Mouse (Mus musculus) urinary bladder, postnatal 36 days (tissue): ENCODE data around the gene Rhobtb1.
A peak's percentile ranks its signal among the peaks of the same experiment; 100 is the strongest.

ENCODE experiments used
- DNase-seq, 2 experiments: peaks; one replicate each; pipeline ENCODE4 v3.0.0; 2022; ENCODE audit warnings: low spot score in 2 of 2, mixed read lengths in 1 of 2

The Rhobtb1 gene

DNA sequence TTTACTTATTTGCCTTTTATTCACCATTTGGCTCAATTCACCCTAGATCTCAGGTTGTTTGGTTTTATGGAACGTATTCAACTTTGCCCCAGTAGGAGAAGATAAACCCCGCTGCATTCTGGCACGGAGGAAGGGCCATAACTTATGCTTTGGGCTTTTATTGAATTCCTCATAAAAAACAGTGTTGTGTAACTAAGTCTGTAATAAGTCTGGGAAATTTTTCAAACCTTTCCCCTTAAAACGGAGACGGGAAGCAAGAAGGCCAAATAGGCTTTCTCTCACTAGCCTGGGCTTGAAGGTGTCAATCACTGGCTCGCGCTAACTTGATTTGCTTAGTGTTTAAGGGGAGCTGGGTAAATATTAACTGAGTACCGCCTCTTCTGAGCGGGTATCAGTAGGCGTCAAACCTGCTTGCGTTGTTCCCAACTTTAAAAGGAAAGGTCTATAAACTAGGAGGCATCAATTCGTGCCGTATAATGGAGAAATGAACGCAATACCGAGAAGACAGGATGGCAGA, 170.3 kb downstream of the Rhobtb1 start:
- DNase-seq, result peak in 1 of 2 experiments; percentile 23

- no peak for DNase-seq
These were observed 172.8 kb downstream of the Rhobtb1 start for GRCm38 (mm10) chr10:69323986-69324385.

DNA sequence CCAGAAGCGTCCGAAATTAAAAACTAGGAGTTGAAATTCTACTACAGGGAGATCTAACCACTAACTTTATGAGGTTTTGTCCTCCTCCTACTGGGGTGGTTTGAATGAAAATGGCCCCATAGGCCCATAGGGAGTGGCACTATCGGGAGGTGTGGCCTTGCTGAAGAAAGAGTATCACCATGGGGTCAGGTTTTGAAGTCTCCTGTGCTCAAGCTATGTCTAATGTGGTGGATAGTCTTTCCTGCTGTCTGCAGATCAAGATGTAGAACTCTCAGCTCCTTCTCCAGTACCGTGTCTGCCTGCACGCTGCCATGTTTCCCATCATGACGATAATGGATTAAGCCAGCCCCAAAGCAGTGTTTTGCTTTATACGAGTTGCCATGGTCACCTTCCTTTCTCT, 173.6 kb downstream of the Rhobtb1 start:
- DNase-seq, result no peak

GRCm38 (mm10) chr10:69326433-69326832, 175.2 kb downstream of the Rhobtb1 start:
- DNase-seq, result peak in 1 of 2 experiments; percentile 75

- DNase-seq, result no peak
These were observed 176.1 kb downstream of the Rhobtb1 start for GRCm38 (mm10) chr10:69327362-69327761.

DNA sequence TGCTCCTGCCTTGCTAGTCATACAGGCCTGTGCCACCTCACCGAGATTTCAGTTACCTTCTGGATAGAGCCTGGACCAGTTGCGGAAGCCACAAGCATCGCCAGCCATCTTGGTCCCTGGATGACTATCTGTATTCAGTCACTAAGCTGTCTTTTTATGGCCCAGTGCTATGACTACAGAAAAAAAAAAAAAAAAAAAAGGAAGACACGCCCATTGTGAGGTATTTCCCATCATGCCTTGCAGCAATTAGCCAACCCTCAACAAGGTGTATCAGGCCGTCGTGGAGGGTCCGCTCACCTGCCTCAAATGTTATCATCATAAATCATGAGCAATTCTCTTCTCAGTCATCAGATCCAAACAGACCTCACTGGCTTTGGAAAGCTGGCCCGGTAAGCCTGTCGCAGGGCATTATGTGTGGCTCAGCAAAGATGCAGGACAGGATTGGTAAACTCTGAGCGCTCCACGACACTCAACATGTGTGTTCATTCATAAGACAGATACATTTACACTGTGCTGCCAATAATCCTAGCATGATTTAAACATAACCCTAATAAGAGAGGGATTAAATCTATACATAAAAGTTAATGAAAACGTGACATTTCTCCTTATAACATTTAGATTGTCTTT, 176.9 kb downstream of the Rhobtb1 start:
- no peak for DNase-seq

DNA sequence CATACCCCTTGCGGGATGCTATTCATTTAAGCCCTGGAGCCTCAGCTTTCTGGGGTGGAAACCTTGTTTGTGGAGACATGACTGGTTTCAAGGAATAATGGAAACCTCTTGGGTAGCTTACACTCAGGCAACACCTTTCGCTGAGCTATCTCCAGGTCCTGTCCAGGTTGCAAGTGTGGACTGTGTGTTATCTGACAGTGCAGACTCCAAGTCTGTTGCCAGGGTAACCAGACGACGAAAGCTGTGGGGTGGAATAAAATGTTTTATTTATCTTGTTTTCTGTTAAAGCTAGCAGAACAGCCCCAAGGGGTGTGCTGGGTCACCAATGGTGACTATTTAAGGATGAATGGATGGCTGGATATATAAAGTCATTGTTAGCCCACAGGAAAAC, 177.4 kb downstream of the Rhobtb1 start:
- DNase-seq, result no peak

DNA sequence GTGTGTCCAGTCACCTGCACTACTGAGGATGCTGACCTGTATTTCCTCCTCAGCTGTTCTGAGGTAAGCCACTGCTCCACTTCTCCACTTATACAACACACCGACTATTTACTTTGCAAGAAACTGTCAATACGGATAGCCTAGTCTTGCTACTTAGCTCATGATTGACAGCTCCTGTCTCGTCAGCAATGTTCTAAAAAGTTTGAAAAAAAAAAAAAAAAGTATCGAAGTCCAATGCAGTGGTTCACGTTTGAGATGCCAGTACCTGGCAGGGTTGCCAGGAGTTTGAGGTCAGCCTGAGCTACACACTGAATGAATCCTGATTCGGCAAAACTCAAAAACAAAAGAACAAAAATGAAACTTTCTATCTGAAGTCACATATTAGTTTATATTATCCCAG, 180.0 kb downstream of the Rhobtb1 start:
- DNase-seq, result no peak

GRCm38 (mm10) chr10:69333212-69333611, 182.0 kb downstream of the Rhobtb1 start:
- DNase-seq, result no peak

DNA sequence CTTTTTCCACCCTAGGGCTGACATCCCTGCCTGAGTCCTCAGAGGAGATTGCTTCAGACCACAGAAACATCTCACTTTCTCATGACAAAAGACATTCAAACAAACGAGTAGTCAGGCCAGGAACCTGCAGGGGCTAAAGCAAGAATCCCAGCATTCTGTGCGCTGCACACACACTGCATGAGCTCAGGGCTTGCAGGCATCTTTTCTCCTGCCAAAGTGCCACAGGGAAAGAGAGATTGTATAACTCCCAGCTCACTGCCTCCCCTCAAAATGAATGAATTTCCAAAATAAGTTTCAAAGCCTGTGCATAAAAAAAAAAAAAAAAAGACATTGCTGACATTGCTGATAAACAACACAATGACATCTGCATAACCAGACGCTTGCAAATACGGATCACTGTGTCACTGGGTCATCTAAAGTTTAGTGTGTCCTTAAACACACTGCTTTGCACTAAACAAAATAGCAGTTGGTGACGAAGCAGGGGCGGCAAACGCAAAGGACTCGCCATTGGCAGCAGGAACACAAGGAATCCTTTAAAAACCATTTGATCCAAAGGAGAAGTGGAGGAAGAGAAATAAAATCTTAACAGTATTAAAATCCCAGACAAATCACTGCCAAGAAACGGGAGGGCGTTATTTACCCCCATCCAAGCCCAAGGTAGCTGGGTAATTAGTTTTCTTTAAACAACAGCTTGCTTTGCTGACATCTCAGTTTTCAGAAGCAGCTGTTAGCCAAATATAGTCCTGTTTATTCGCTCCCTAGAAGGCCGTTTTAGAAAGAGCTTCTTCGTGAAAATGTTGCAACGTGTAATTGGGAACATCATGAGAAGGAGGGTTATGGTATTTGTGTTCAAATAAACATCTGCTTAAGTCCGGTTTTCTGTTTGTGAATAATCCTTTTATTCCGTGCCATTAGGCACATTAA, 183.3 kb downstream of the Rhobtb1 start:
- no peak for DNase-seq

DNA sequence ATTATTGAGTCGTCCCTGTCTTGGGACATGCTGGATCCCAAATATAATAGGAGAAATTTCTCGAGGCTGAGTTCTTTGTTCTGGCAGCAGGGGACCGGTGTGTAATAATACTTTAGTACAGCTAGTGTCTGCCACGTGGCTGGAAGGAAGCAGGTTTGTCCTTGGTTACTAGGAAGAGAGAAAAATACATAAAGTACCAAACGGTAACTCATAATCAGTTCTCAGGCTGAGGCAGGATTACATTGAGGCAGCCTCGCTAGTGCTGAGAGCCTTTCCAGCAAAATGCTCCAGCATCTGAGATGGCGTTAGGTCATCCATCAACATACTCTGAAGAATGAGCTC, 183.9 kb downstream of the Rhobtb1 start:
- no peak for DNase-seq

GRCm38 (mm10) chr10:69335611-69336010, 184.4 kb downstream of the Rhobtb1 start:
- no peak for DNase-seq

GRCm38 (mm10) chr10:69336219-69336618, 185.0 kb downstream of the Rhobtb1 start:
- no peak for DNase-seq

- DNase-seq, result no peak
These were observed 188.8 kb downstream of the Rhobtb1 start for GRCm38 (mm10) chr10:69340001-69340400.
